Mouse (Mus musculus) thymus, postnatal 14 days (tissue): ENCODE results near the gene Auh.

Source experiments
- DNase-seq: peaks from one replicate; pipeline ENCODE4 v3.0.0; 2021

Auh gene

DNA sequence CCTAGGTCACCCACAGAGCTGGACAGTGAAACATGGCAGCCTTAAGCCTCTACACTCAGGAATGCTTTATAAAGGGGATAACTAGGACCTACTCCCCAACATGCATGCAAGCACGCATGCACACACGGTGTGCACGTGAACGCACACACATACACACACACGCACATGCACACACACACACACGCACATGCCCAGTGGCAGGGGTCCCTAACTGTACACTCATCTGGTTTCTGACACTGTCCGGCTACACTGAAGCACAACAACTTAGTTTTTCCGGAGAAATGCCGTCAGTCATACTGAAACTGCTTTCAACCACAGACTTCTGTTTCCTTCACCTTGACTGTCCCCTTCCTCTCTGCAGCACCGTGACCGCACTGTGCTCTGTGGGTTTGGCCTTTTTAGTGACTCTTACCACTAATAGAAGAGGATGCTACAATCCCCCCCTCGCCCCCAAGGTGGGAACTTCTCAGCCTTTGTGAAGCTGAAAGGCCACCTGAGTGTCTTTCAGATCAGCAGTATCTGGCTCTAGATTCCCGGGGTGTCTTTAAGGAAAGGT is 136.0 kb downstream of the Auh start:
- peak; percentile 19 for DNase-seq

- DNase-seq: no peak
These were observed 137.1 kb downstream of the Auh start for GRCm38 (mm10) chr13:52792242-52792844.

DNA sequence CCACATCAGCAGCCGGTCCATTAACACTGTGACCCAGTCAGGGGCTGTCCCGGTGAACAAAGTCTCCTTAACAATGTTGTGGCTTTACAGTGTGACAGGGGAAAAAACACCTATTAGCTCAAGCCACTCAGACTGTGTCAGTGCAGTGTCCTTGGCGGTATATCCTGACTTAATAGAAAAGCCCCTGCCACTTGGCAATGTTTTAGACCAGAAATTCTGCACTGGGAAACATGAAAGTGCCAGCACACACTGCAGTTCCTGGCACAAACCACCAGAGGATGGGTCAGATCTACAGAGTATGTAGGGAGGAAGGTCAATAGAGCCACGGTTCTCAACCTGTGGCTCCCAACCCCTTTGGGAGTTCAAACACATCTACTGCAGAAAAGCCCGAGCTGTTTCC is 138.6 kb downstream of the Auh start:
- no peak for DNase-seq
